Mouse (Mus musculus) ES-CJ7 (cell line): ENCODE results near the gene Tstd3.
A peak's percentile ranks its signal among the peaks of the same experiment; 100 is the strongest.

Experiments used
- DNase-seq: peaks from one replicate; pipeline ENCODE4 v3.0.0; 2011; ENCODE audit warnings: low read depth, low spot score

Tstd3 gene

GRCm38 (mm10) chr4:21766863-21767304, at the start of gene Tstd3, which contains the start of gene Usp45:
Tstd3 (minus strand) TSS chr4:21767212.
Usp45 (plus strand) TSS chr4:21767156.
- DNase-seq, result peak; percentile 72

DNA sequence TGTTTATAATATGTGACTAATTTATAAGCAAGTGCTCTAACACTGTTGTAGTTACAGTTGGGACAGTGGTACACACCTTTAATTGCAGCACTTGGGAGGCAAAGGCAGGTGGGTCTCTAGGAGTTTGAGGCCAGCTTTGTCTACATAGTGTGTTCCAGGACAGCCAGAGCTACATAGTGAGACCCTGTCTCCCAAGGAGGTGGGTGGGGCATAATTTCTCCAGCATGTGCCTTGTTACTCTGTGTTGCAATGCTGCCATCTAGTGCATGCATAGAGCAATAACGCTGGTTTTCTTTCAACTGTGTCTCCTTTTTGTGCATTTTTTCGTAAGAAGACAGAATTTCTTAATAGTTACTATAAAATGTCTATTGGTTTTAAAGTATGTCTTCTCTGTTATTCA, 47.0 kb upstream of the Tstd3 start:
- peak; percentile 83 for DNase-seq

DNA sequence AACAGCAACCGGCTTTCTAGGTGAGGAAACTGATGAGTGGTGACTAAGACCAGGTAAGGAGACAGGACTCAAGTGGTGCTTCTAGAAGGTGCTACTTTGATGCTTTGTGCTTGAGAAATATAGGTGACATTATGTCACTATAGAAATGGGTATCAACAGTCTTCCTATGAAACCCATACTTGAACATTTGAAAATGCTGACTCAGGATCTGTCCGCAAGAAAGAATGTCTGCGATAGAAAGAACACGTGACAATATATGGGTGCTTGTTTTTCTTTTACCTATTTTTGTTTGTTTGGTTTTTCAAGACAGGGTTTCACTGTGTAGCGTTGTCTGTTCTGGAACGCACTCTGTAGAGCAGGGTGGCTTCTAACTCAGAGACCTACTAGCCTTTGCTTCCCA, 45.6 kb upstream of the Tstd3 start:
- no peak for DNase-seq

- no peak for DNase-seq
Measured at GRCm38 (mm10) chr4:21810608-21811007, 43.6 kb upstream of the Tstd3 start.

DNA sequence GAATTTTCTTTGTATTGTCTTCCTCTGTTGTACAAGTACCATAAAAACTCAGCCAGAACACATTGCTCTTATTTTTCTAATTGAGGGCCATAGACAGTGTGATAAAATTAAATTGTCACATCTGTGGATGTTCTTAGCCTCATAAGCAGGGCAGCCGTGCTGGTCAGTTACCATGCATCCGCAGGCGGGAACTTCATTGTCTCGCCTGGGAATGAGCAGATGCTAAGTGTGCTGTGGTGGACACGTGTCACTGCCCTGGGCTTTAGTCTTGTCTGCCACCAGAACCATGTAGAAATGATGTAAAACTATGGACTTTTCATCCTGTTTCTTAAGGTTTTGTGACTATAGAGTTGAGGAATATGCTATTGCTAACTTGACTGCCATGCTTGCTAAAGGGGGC, 40.2 kb upstream of the Tstd3 start:
- no peak for DNase-seq

GRCm38 (mm10) chr4:21801620-21802019, 34.6 kb upstream of the Tstd3 start:
- DNase-seq, result no peak

DNA sequence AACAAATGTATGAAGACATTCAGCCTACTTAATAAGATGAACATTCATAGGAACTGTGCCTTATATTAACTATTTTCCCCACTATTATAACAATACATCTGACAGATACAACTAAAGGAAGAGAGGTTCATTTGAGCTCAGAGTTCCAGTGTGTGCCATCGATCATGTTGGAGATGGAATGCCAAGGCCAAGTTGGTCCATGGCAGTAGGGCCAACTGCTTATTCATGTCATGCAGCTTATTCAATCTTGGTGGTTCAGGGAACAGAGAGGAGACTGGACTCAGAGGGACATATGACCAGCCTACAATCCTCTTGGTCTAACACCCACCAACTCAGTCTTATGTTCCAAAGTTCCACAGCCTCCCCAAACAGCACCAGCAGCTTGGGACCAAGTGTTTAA, 34.0 kb upstream of the Tstd3 start:
- DNase-seq, result no peak

- DNase-seq, result no peak
Measured at GRCm38 (mm10) chr4:21793631-21794030, 26.6 kb upstream of the Tstd3 start.

- DNase-seq, result no peak
Measured at GRCm38 (mm10) chr4:21789836-21790235, 22.8 kb upstream of the Tstd3 start.

- no peak for DNase-seq
Measured at GRCm38 (mm10) chr4:21788903-21789302, 21.9 kb upstream of the Tstd3 start.

GRCm38 (mm10) chr4:21786268-21786667, 19.3 kb upstream of the Tstd3 start:
- DNase-seq, result no peak

- DNase-seq, result no peak
Measured at GRCm38 (mm10) chr4:21780816-21781726, 14.1 kb upstream of the Tstd3 start.

DNA sequence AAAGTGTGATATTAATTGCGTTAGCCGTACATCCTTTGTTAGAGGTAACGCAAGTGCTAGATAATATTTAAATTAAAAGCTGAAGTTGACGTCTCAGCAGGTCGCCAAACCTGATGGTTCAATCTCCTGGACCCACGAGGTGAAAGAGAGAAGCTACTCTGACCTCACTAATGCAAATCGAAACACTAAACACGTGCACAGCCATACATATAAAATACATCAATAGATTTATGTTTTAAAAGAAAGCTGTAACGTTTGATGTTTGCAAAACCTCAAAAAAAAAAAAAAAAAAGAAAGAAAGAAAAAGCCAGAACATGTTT, 9.9 kb upstream of the Tstd3 start:
- DNase-seq, result no peak

- DNase-seq, result peak; percentile 90
Measured at GRCm38 (mm10) chr4:21776091-21776945, 9.3 kb upstream of the Tstd3 start.

DNA sequence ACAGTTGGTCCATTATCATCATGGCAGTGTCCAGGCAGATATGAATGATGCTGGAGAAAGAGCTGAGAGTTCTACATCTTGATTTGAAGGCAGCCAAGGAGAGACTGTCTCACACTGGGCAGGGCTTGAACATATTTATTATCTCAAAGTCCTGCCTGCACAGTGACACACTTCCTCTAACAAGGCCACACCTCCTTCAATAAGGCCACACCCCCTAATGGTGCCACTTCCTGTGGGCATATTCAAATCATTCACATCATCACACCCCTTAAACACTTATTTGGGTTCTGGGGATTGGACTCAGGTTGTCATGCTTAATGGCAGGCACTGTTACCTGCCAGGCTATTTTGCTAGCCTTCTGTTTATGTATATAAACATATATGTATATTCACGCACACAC, 5.3 kb upstream of the Tstd3 start:
- no peak for DNase-seq

- DNase-seq, result peak; percentile 73
Measured at GRCm38 (mm10) chr4:21771064-21771463, 4.1 kb upstream of the Tstd3 start.

GRCm38 (mm10) chr4:21766171-21766862, 695 bp downstream of the Tstd3 start:
- no peak for DNase-seq

- DNase-seq, result peak; percentile 88
Measured at GRCm38 (mm10) chr4:21763827-21764226, 3.2 kb downstream of the Tstd3 start.

- DNase-seq, result no peak
Measured at GRCm38 (mm10) chr4:21761416-21762160, 5.4 kb downstream of the Tstd3 start.

DNA sequence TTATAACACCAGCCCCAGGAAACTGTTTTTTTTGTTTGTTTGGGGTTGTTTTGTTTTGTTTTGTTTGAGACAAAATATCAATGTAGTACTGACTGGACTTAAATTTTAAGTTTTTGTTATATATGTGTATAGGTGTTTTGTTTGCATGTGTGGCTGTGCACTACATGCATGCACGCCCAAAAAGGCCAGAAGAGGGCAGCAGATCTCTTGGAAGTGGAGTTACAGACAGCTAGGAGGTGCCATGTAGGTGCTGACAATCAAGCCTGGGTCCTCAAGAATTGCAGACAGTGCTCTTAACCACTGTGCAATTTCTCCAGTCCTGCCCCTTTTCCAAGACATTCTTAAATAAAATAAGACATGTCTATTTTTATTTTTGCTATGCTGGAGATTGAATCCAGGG, 8.2 kb downstream of the Tstd3 start:
- peak; percentile 69 for DNase-seq

GRCm38 (mm10) chr4:21755123-21755789, 11.8 kb downstream of the Tstd3 start:
- peak; percentile 80 for DNase-seq
